In genomic region chr8:123787254-123787897, GRCm38 (mm10) we compare ENCODE assay signal across 1 mouse cellular context.
TF ChIP-seq lines count a peak whose summit lies in the region.

No protein-coding gene starts in this region.

TF ChIP-seq in CH12.LX, 34 proteins besides CTCF, POLR2A, EP300 and RAD21 (continued from another document):
- TF ChIP-seq NRF1 (IDR thresholded peaks at IDR 0.05; ENCODE audit: low read depth, low read length), result peak; percentile 82
- no peak for TF ChIP-seq POLR2AphosphoS2 (IDR thresholded peaks at IDR 0.05; ENCODE audit: low read depth, low read length)
- TF ChIP-seq JUND (conservative IDR thresholded peaks at IDR 0.05; ENCODE audit: low read depth, low read length), result no peak
- no peak for TF ChIP-seq MYC (IDR thresholded peaks at IDR 0.05; ENCODE audit: low read depth, low read length)
- 0 out of 2 replicates have a peak, but pooled peaks have one; percentile 60 for TF ChIP-seq TBP (conservative IDR thresholded peaks at IDR 0.05; ENCODE audit: low read depth, low read length)
- no peak for TF ChIP-seq RCOR1 (conservative IDR thresholded peaks at IDR 0.05; ENCODE audit: low read depth, low read length)
- TF ChIP-seq MAZ (IDR thresholded peaks at IDR 0.05; ENCODE audit: low read depth, low read length), result no peak
- TF ChIP-seq GABPA (IDR thresholded peaks at IDR 0.05; ENCODE audit: insufficient replicate concordance, low read depth, low read length), result no peak
